Mouse (Mus musculus) C2C12 (cell line): Measurements from ENCODE around the gene Prdx5.

Experiments
- CEBPB ChIP-seq: IDR thresholded peaks from one replicate; pipeline ENCODE4 v1.6.1; 2011; ENCODE audit warnings: low read depth, mild to moderate bottlenecking, control low read depth, moderate library complexity
- CTCF ChIP-seq: IDR thresholded peaks from one replicate; pipeline ENCODE4 v1.5.1; 2011; ENCODE audit not compliant: control insufficient read depth, insufficient read depth, insufficient read length
- MAX ChIP-seq: IDR thresholded peaks from one replicate; pipeline ENCODE4 v1.6.1; 2011; ENCODE audit warnings: mild to moderate bottlenecking, control low read depth
- MYOD1 ChIP-seq: IDR thresholded peaks from one replicate; pipeline ENCODE4 v1.6.1; 2011; ENCODE audit warnings: low read depth; ENCODE audit not compliant: control insufficient read depth, insufficient read length
- MYOG ChIP-seq: IDR thresholded peaks from one replicate; pipeline ENCODE4 v1.6.1; 2011; ENCODE audit not compliant: control insufficient read depth, insufficient read length; ENCODE audit errors: extremely low read depth
- USF1 ChIP-seq: IDR thresholded peaks from one replicate; pipeline ENCODE4 v1.6.1; 2011; ENCODE audit warnings: low read depth, mild to moderate bottlenecking, control low read depth, moderate library complexity

DNA sequence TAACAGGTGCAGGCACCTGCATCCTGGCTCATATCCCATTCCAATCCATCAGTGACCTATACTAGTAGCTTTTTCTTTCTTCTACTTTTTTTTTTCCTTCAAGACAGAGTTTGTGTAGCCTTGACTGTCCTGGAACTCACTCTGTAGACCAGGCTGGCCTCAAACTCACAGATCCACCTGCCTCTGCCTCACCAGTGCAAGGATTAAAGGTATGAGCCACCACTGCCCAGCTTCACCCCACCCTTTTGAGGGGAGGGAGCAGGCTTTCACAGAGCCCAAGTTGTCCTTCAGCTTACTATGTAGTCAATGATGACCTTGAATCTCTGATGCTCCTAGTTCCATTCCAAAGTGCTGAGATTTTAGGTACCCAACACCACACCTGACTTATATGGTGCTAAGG is 9.5 kb upstream of the Prdx5 start:
- TF ChIP-seq CTCF (no peak), USF1 (no peak), CEBPB (no peak), MAX (no peak), MYOG (no peak), MYOD1 (no peak)
